Mouse (Mus musculus): Measurements from ENCODE around the gene Rfx1. TPM values are rescaled to one million over a fixed set of nuclear protein-coding genes. Genes with fewer than 3 reads are reported as not detected.
A peak's percentile ranks its signal among the peaks of the same experiment; 100 is the strongest.

The Rfx1 gene
- total and polyA plus RNA-seq, 2 experiments from 2014 or later: 6.0 to 29.0 TPM

GRCm38 (mm10) chr8:84042066-84042947, 24.3 kb upstream of the Rfx1 start, which contains the start of gene Il27ra:
Il27ra (minus strand) TSS chr8:84042589.
- H3K9me3 ChIP-seq (ENCODE audit: low read length): no peaks in the 10 kb centered on the region
- TF ChIP-seq CTCF (IDR thresholded peaks at IDR 0.05; ENCODE audit: low read depth): peak; percentile 81
- peak within 1 kb of the TSS; percentile 63 for H3K4me2 ChIP-seq (ENCODE audit: low read depth, low read length)
- DNase-seq (ENCODE audit: low spot score) (peak; percentile 82), ATAC-seq (peak; percentile 78)
- H3K4me1 ChIP-seq (ENCODE audit: insufficient read depth, low read length): peaks cover 7% of the 10 kb centered on the region; the same call in 1 of the 2 replicates
- WGBS: 3% methylated on average over 40 of the region's 40 CpGs
- no peaks in the 10 kb centered on the region for H3K36me3 ChIP-seq (ENCODE audit: insufficient read depth, low read length)
- H3K27me3 ChIP-seq (ENCODE audit: insufficient read depth, low read length): peaks cover 30% of the 10 kb centered on the region
- H3K27ac ChIP-seq: no peak within 1 kb of the TSS
- H3K4me3 ChIP-seq (ENCODE audit: low read length): peak within 1 kb of the TSS; percentile 28
- 0 out of 2 replicates have a peak within 1 kb of the TSS, but pooled peaks have one; percentile 24 for H3K9ac ChIP-seq (replicated peaks; ENCODE audit: low read length)

- Histone ChIP-seq H3K36me3 (ENCODE audit: insufficient read depth, low read length) (no peaks in the 10 kb centered on the region), H3K9ac (replicated peaks; ENCODE audit: low read length) (no peak overlapping the region), H3K27me3 (ENCODE audit: insufficient read depth, low read length) (peaks cover 30% of the 10 kb centered on the region), H3K4me1 (ENCODE audit: insufficient read depth, low read length) (peaks cover 7% of the 10 kb centered on the region; the same call in 1 of the 2 replicates), H3K4me2 (ENCODE audit: low read depth, low read length) (peak overlapping the region; percentile 63), H3K4me3 (ENCODE audit: low read length) (no peak overlapping the region), H3K27ac (no peak overlapping the region), H3K9me3 (ENCODE audit: low read length) (no peaks in the 10 kb centered on the region)
- peak; percentile 37 for DNase-seq (ENCODE audit: low spot score)
- ATAC-seq: peak; percentile 1; the same call in 1 of the 2 replicates
- no peak for TF ChIP-seq CTCF (IDR thresholded peaks at IDR 0.05; ENCODE audit: low read depth)
- WGBS: 24% methylated on average over 12 of the region's 12 CpGs
Observed at GRCm38 (mm10) chr8:84042948-84043342, 23.7 kb upstream of the Rfx1 start.

GRCm38 (mm10) chr8:84044103-84044502, 22.5 kb upstream of the Rfx1 start:
- no peak for TF ChIP-seq CTCF (IDR thresholded peaks at IDR 0.05; ENCODE audit: low read depth)
- Histone ChIP-seq H3K36me3 (ENCODE audit: insufficient read depth, low read length) (no peaks in the 10 kb centered on the region), H3K4me2 (ENCODE audit: low read depth, low read length) (no peak overlapping the region), H3K9me3 (ENCODE audit: low read length) (no peaks in the 10 kb centered on the region), H3K4me1 (ENCODE audit: insufficient read depth, low read length) (peaks cover 7% of the 10 kb centered on the region; the same call in 1 of the 2 replicates), H3K27ac (no peak overlapping the region), H3K4me3 (ENCODE audit: low read length) (no peak overlapping the region), H3K27me3 (ENCODE audit: insufficient read depth, low read length) (peaks cover 30% of the 10 kb centered on the region), H3K9ac (replicated peaks; ENCODE audit: low read length) (no peak overlapping the region)
- ATAC-seq (no peak), DNase-seq (ENCODE audit: low spot score) (no peak)
- WGBS: 15% methylated on average over 7 of the region's 7 CpGs

DNA sequence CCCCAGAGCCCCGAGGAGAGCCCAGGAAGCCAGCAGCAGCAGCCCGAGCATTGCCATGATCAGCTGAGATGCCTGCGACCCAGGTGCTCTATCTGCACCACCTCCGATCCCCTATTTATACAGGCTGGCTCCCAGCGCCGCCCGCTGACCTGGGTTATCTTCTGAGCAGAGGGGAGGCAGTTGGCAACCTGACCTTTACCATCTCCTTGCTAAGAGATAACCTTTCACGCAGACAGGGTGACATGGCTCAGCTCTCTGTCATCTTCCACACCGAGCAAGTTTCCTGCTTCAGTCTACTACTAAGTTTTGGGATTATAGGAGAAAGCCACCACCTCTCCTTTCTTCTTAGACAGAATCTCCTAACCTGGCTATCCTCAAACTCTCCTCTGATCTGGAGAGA, 21.7 kb upstream of the Rfx1 start, which contains the start of gene Rln3:
Gene Rln3 (minus strand): TSS at position 101 of the 400 bp plus-strand sequence.
- Histone ChIP-seq H3K36me3 (ENCODE audit: insufficient read depth, low read length) (no peaks in the 10 kb centered on the region), H3K4me3 (ENCODE audit: low read length) (no peak within 1 kb of the TSS), H3K27ac (no peak within 1 kb of the TSS), H3K9ac (replicated peaks; ENCODE audit: low read length) (no peak within 1 kb of the TSS), H3K4me2 (ENCODE audit: low read depth, low read length) (no peak within 1 kb of the TSS), H3K27me3 (ENCODE audit: insufficient read depth, low read length) (peaks cover 30% of the 10 kb centered on the region), H3K4me1 (ENCODE audit: insufficient read depth, low read length) (peaks cover 7% of the 10 kb centered on the region; the same call in 1 of the 2 replicates), H3K9me3 (ENCODE audit: low read length) (no peaks in the 10 kb centered on the region)
- TF ChIP-seq CTCF (IDR thresholded peaks at IDR 0.05; ENCODE audit: low read depth): no peak
- DNase-seq (ENCODE audit: low spot score) (no peak), ATAC-seq (no peak)
- 18% methylated on average over 9 of the region's 9 CpGs for WGBS

GRCm38 (mm10) chr8:84046505-84046904, 20.1 kb upstream of the Rfx1 start:
- H3K4me1 ChIP-seq (ENCODE audit: insufficient read depth, low read length): peaks cover 7% of the 10 kb centered on the region; the same call in 1 of the 2 replicates
- 84% methylated on average over 3 of the region's 3 CpGs for WGBS
- TF ChIP-seq CTCF (IDR thresholded peaks at IDR 0.05; ENCODE audit: low read depth): no peak
- no peaks in the 10 kb centered on the region for H3K9me3 ChIP-seq (ENCODE audit: low read length)
- H3K27ac ChIP-seq: no peak overlapping the region
- H3K4me3 ChIP-seq (ENCODE audit: low read length): no peak overlapping the region
- DNase-seq (ENCODE audit: low spot score): no peak
- no peaks in the 10 kb centered on the region for H3K36me3 ChIP-seq (ENCODE audit: insufficient read depth, low read length)
- ATAC-seq: no peak
- H3K27me3 ChIP-seq (ENCODE audit: insufficient read depth, low read length): peaks cover 30% of the 10 kb centered on the region
- no peak overlapping the region for H3K9ac ChIP-seq (replicated peaks; ENCODE audit: low read length)
- H3K4me2 ChIP-seq (ENCODE audit: low read depth, low read length): no peak overlapping the region

DNA sequence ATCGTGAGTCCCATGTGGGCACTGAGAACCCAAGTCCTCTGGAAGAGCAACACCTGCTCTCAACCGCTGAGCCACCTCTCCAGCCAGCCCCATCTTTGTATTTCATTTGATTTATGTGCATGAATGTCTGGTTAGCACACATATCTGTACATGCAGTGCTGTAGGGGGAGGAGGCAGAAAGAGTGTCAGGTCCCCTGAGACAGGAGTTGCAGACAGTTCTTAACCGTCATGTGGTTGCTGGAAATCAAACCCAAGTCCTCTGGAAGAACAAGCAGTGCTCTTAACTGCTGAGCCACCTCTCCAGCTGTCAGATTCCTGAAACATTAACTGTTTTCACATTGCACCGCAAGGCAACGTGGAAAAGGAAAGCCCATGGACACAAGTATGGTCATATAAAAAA, 18.5 kb upstream of the Rfx1 start:
- Histone ChIP-seq H3K36me3 (ENCODE audit: insufficient read depth, low read length) (no peaks in the 10 kb centered on the region), H3K4me2 (ENCODE audit: low read depth, low read length) (no peak overlapping the region), H3K4me3 (ENCODE audit: low read length) (no peak overlapping the region), H3K9me3 (ENCODE audit: low read length) (no peaks in the 10 kb centered on the region), H3K4me1 (ENCODE audit: insufficient read depth, low read length) (no peaks in the 10 kb centered on the region), H3K9ac (replicated peaks; ENCODE audit: low read length) (no peak overlapping the region), H3K27me3 (ENCODE audit: insufficient read depth, low read length) (peaks cover 22% of the 10 kb centered on the region), H3K27ac (no peak overlapping the region)
- DNase-seq (ENCODE audit: low spot score) (no peak), ATAC-seq (no peak)
- no peak for TF ChIP-seq CTCF (IDR thresholded peaks at IDR 0.05; ENCODE audit: low read depth)
- WGBS: 75% methylated on average over 5 of the region's 5 CpGs
